26 mouse cellular contexts compared by ENCODE assay signal in genomic region chr7:123300258-123300657, GRCm38 (mm10).
A peak's percentile ranks its signal among the peaks of the same experiment; 100 is the strongest.
DNase-seq lines count a peak whose midpoint lies in the region; ATAC-seq lines count a peak whose summit lies in the region.
"Had no signal": no experiment of that assay in that cellular context is flagged by ENCODE, and none has a peak within 500 bp of the region (broad histone marks: within the 10 kb centered on the region; RNA-seq: fewer than 3 reads in every experiment).

No protein-coding gene starts in this region.

- H3K27me3 ChIP-seq in kidney, embryonic 14.5 days (ENCODE audit: control insufficient read depth, insufficient read depth, low read length) = no peaks in the 10 kb centered on the region
- H3K27me3 ChIP-seq: CH12.LX; embryonic facial prominence, embryonic 12.5 days; forebrain, embryonic 13.5 days; forebrain, embryonic 15.5 days; Patski had no signal

- DNase-seq in CD4-positive, CD25-positive, alpha-beta regulatory T cell, adult 2 months (ENCODE audit: low read depth, low spot score) = peak; percentile 11
- DNase-seq in induced T-regulatory cell, adult 2 months (ENCODE audit: low read depth) = peak; percentile 56
- no peak for DNase-seq in kidney, adult 8-10 months
- no peak for DNase-seq in spleen, adult 12 weeks (ENCODE audit: low spot score)
- DNase-seq: adrenal gland, adult 8-10 months; adrenal gland, postnatal 14 days; adrenal gland, postnatal 36 days; cerebellum, adult 11 months; cerebellum, adult 18-20 months; cerebellum, adult 8-10 months; cerebellum, adult 9-11 months; cerebellum, postnatal 14 days; cerebellum, postnatal 36 days; forebrain, postnatal 0 days had no signal

- H3K4me2 ChIP-seq in kidney, embryonic 14.5 days (replicated peaks; ENCODE audit: low read depth, low read length) = no peak overlapping the region
- H3K4me2 ChIP-seq: embryonic facial prominence, embryonic 12.5 days; forebrain, embryonic 13.5 days; forebrain, embryonic 15.5 days had no signal

- H3K36me3 ChIP-seq in kidney, embryonic 14.5 days (ENCODE audit: control insufficient read depth, insufficient read depth, low read length) = peaks cover 44% of the 10 kb centered on the region

- no peak overlapping the region for H3K27ac ChIP-seq in kidney, embryonic 14.5 days (ENCODE audit: low read depth, low read length)
- H3K27ac ChIP-seq: embryonic facial prominence, embryonic 10.5 days; embryonic facial prominence, embryonic 12.5 days; forebrain, embryonic 13.5 days; forebrain, embryonic 15.5 days had no signal

- H3K4me3 ChIP-seq in kidney, embryonic 14.5 days (ENCODE audit: low read length) = no peak overlapping the region
- H3K4me3 ChIP-seq: embryonic facial prominence, embryonic 10.5 days; embryonic facial prominence, embryonic 12.5 days; forebrain, embryonic 13.5 days; forebrain, embryonic 15.5 days had no signal

- ATAC-seq in CD4-positive, CD25-positive, alpha-beta regulatory T cell, adult 4 months = no peak
- 0 out of 2 replicates have a peak, but pooled peaks have one; percentile 32 for ATAC-seq in common myeloid progenitor, adult 5-6 weeks (replicated peaks; ENCODE audit: low read depth, poor library complexity, severe bottlenecking)
- 0 out of 2 replicates have a peak, but pooled peaks have one; percentile 37 for ATAC-seq in megakaryocyte progenitor cell, adult 5-6 weeks (replicated peaks; ENCODE audit: poor library complexity)
- no peak for ATAC-seq in kidney, embryonic 14.5 days (ENCODE audit: low FRiP score, low TSS enrichment)
- ATAC-seq: activated CD4-positive, CD25-positive, alpha-beta regulatory T cell, adult 4 months; forebrain, embryonic 13.5 days; forebrain, embryonic 15.5 days; forebrain, postnatal 0 days; Patski had no signal

- H3K4me1 ChIP-seq in kidney, embryonic 14.5 days (ENCODE audit: control insufficient read depth, insufficient read depth, low read length) = no peaks in the 10 kb centered on the region
- H3K4me1 ChIP-seq: embryonic facial prominence, embryonic 10.5 days; embryonic facial prominence, embryonic 12.5 days; forebrain, embryonic 13.5 days; forebrain, embryonic 15.5 days had no signal

- H3K9me3 ChIP-seq in kidney, embryonic 14.5 days (ENCODE audit: control insufficient read depth, low read length) = no peaks in the 10 kb centered on the region
- H3K9me3 ChIP-seq: embryonic facial prominence, embryonic 10.5 days; embryonic facial prominence, embryonic 12.5 days; forebrain, embryonic 13.5 days; forebrain, embryonic 15.5 days; G1E had no signal

- WGBS in kidney, embryonic 14.5 days = 90% methylated on average over 3 of the region's 3 CpGs

- H3K9ac ChIP-seq in kidney, embryonic 14.5 days (ENCODE audit: low read depth, low read length) = no peak overlapping the region
- H3K9ac ChIP-seq: embryonic facial prominence, embryonic 12.5 days; forebrain, embryonic 13.5 days; forebrain, embryonic 15.5 days; forebrain, postnatal 0 days had no signal

Comparison
In these comparisons a context has a peak if more than half of its experiments do, and no peak if none do; other contexts are left out.
1. DNase-seq: peak in CD4-positive, CD25-positive, alpha-beta regulatory T cell, adult 2 months (single experiment) and induced T-regulatory cell, adult 2 months (single experiment); none in kidney, adult 8-10 months (0 of 2) and spleen, adult 12 weeks (single experiment).
2. ATAC-seq: peak in common myeloid progenitor, adult 5-6 weeks (single experiment) and megakaryocyte progenitor cell, adult 5-6 weeks (single experiment); none in CD4-positive, CD25-positive, alpha-beta regulatory T cell, adult 4 months (single experiment) and kidney, embryonic 14.5 days (single experiment).